Mouse (Mus musculus) forebrain, embryonic 13.5 days (tissue): Measurements from ENCODE around the gene Pank1. TPM values are rescaled to one million over a fixed set of nuclear protein-coding genes. Genes with fewer than 3 reads are reported as not detected.

Source experiments
- ATAC-seq: fragments of 200-750 bp; cut with Nextera tagmentation; 2 replicates; pipeline ENCODE4 v1.8.0; 2017
- H3K27ac ChIP-seq: fragments of 300-500 bp; sonication (generic); 2 replicates; pipeline ENCODE4 v1.5.1; 2015; ENCODE audit warnings: inconsistent platforms, mild to moderate bottlenecking, moderate library complexity
- H3K27me3 ChIP-seq: fragments of 300-500 bp; sonication (generic); 2 replicates; pipeline ENCODE4 v1.6.1; 2015; ENCODE audit warnings: mild to moderate bottlenecking, inconsistent platforms
- H3K36me3 ChIP-seq: fragments of 300-500 bp; sonication (generic); 2 replicates; pipeline ENCODE4 v1.6.1; 2015; ENCODE audit warnings: mild to moderate bottlenecking, inconsistent platforms; ENCODE audit not compliant: poor library complexity, severe bottlenecking
- H3K4me1 ChIP-seq: fragments of 300-500 bp; sonication (generic); 2 replicates; pipeline ENCODE4 v1.6.1; 2015; ENCODE audit warnings: inconsistent platforms
- H3K4me2 ChIP-seq: fragments of 300-500 bp; sonication (generic); 2 replicates; pipeline ENCODE4 v1.6.1; 2015; ENCODE audit warnings: inconsistent platforms, mild to moderate bottlenecking, moderate library complexity
- H3K4me3 ChIP-seq: fragments of 300-500 bp; sonication (generic); 2 replicates; pipeline ENCODE4 v1.5.1; 2015; ENCODE audit warnings: mild to moderate bottlenecking, inconsistent platforms
- H3K9ac ChIP-seq: fragments of 300-500 bp; sonication (generic); 2 replicates; pipeline ENCODE4 v1.6.1; 2015; ENCODE audit warnings: mild to moderate bottlenecking, inconsistent platforms
- H3K9me3 ChIP-seq: fragments of 300-500 bp; sonication (generic); replicated peaks from 2 replicates; pipeline ENCODE4 v1.6.1; 2016; ENCODE audit warnings: inconsistent platforms
- WGBS: fragments of 180-500 bp; shearing (Covaris S2); methylation state at CpG from one replicate; pipeline ENCODE4 v1.1.7; 2015; 5-methylcytosine and 5-hydroxymethylcytosine counted together
- polyA plus RNA-seq: library from polyadenylated mRNA; unstranded; fragments of >200 nt; fragmentation: Nextera tagmentation; extraction: Ambion mirVana; gene quantifications from 2 replicates; pipeline ENCODE4 v1.2.1, GENCODE M21; 2015

The Pank1 gene
- polyA plus RNA-seq, 1 experiment from 2014 or later: 5.8 TPM

DNA sequence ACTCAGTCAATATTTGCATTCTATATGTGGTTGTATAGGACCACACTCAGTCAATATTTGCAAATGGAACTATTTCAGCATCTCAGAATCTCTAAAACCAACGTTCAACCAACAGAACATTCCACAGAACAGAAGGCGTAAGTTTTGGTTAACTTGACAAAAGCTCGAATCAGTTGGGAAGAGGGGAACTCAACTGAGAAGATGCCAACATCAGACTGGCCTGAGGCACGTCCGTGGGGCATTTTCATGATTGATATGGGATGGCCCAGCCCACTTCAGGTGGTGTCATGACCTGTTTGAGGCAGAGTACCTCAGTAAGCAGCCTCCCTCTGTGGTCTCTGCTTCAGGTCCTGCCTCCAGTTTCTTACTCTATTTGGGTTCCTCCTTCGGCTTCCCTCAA, 65.3 kb downstream of the Pank1 start:
- Histone ChIP-seq H3K27me3 (no peaks in the 10 kb centered on the region), H3K9ac (no peak overlapping the region), H3K36me3 (no peaks in the 10 kb centered on the region), H3K4me1 (no peaks in the 10 kb centered on the region), H3K4me3 (no peak overlapping the region), H3K4me2 (no peak overlapping the region), H3K9me3 (no peaks in the 10 kb centered on the region), H3K27ac (no peak overlapping the region)
- WGBS: 91% methylated on average over 6 of the region's 6 CpGs
- no peak for ATAC-seq

DNA sequence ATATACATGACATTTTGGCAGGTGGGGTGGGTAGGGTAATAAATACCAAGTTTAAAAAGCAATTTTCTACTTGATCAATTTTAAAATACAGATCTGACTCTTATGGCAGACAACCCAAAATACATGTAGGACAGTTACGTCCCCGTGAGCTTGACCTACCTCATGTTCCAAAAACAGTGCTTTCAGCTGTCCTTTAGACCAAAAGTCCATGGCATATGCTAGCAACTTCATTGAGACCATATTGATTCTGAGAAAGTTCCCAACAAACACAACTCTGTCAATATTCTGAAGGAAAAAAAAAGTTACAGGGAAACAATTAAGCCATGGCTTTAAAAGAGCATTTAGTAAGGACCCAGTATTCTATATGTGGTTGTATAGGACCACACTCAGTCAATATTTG, 65.7 kb downstream of the Pank1 start:
- Histone ChIP-seq H3K4me3 (no peak overlapping the region), H3K4me2 (no peak overlapping the region), H3K4me1 (no peaks in the 10 kb centered on the region), H3K27ac (no peak overlapping the region), H3K27me3 (no peaks in the 10 kb centered on the region), H3K9me3 (no peaks in the 10 kb centered on the region), H3K9ac (no peak overlapping the region), H3K36me3 (no peaks in the 10 kb centered on the region)
- WGBS: 90% methylated on average over 2 of the region's 2 CpGs
- ATAC-seq: no peak

DNA sequence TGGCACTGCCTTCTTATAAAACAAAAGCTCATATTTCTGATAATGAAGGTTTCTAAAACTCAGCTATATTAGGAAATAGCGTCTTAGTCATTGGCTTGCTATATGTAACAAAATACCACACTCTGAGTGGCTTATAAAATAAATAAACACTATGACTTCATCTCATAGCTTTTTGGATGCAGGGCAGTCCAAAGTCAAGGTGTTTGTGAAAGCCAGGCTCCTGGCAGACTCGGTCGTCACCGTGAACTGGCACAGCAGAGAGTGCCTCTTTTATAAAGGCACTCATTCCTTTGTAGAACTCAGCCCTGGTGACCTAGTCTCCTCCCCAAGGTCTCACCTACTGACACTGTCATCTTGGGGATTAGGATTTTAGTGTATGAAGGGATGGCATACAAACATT, 66.5 kb downstream of the Pank1 start:
- H3K27me3 ChIP-seq: no peaks in the 10 kb centered on the region
- no peak overlapping the region for H3K9ac ChIP-seq
- no peak for ATAC-seq
- 88% methylated on average over 4 of the region's 4 CpGs for WGBS
- no peaks in the 10 kb centered on the region for H3K9me3 ChIP-seq
- no peak overlapping the region for H3K4me3 ChIP-seq
- H3K27ac ChIP-seq: no peak overlapping the region
- no peaks in the 10 kb centered on the region for H3K36me3 ChIP-seq
- no peaks in the 10 kb centered on the region for H3K4me1 ChIP-seq
- H3K4me2 ChIP-seq: no peak overlapping the region

DNA sequence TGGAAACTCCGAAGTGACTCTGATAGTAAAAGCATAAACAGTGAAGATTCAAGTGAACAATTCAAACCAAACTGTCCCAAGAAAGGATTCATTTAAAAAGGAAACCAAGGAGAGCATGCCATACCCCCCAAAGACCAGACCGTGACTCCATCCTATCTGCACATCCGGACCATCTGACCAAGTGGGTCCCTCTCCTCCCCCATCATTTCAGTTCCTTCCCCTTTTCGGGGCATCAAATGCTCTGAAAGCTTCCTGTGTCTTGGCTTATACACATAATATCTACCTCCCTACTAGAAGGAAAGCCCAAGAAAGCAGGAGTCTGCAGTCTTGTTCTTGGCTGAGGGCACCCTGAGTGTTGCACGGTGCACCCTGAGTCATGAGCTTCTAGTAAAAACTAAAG, 72.1 kb downstream of the Pank1 start:
- WGBS: 92% methylated on average over 5 of the region's 5 CpGs
- Histone ChIP-seq H3K27me3 (no peaks in the 10 kb centered on the region), H3K4me1 (no peaks in the 10 kb centered on the region), H3K27ac (no peak overlapping the region), H3K4me3 (no peak overlapping the region), H3K4me2 (no peak overlapping the region), H3K9ac (no peak overlapping the region), H3K36me3 (no peaks in the 10 kb centered on the region), H3K9me3 (no peaks in the 10 kb centered on the region)
- ATAC-seq: no peak

DNA sequence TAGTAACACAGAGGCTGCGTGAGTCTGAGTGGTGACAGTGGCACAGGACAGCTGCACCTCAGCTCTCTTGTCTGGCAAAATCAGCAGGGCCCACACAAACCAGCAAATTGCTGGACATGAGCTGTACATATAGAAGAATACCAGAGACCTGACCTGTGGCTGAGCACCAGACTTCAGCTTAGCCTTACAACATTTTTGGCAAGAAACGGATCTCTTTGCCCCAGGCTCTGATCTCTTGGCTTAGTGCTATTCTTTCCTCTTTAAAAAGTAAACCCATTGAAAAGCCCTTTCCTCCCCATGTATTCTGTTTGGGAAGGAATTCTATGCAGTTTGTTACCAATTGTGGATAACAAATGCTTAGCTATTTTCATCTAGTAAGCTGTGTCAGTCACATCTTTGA, 74.2 kb downstream of the Pank1 start:
- no peaks in the 10 kb centered on the region for H3K27me3 ChIP-seq
- no peak overlapping the region for H3K4me3 ChIP-seq
- H3K9ac ChIP-seq: no peak overlapping the region
- 0 out of 2 replicates have a peak, but pooled peaks cover 3% of the 10 kb centered on the region for H3K4me1 ChIP-seq
- no peaks in the 10 kb centered on the region for H3K9me3 ChIP-seq
- WGBS: 66% methylated on average over 2 of the region's 2 CpGs
- ATAC-seq: no peak
- no peaks in the 10 kb centered on the region for H3K36me3 ChIP-seq
- no peak overlapping the region for H3K27ac ChIP-seq
- no peak overlapping the region for H3K4me2 ChIP-seq

DNA sequence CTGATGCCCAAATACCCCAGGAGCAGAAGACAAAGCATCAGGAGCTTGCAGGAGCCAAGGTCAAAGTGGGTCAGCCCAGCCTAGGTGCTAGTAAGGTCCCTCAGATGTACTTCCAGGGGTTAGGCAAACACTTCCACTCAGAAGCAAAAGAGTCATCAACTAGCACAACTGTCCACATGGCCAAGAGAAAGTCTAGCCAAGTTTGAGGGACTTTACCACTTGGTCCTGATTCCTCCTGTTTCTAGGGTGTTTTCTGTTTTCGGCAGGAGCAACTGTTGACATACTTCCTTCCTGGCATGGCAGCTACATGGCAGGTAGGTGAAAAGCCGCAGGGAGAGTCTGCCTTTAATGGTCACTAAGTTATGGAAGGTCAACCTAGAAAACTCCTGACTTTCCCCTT, 74.7 kb downstream of the Pank1 start:
- no peak for ATAC-seq
- no peak overlapping the region for H3K9ac ChIP-seq
- no peaks in the 10 kb centered on the region for H3K36me3 ChIP-seq
- WGBS: 90% methylated on average over 2 of the region's 2 CpGs
- no peaks in the 10 kb centered on the region for H3K9me3 ChIP-seq
- H3K4me2 ChIP-seq: no peak overlapping the region
- no peak overlapping the region for H3K4me3 ChIP-seq
- 0 out of 2 replicates have a peak, but pooled peaks cover 6% of the 10 kb centered on the region for H3K4me1 ChIP-seq
- H3K27ac ChIP-seq: no peak overlapping the region
- no peaks in the 10 kb centered on the region for H3K27me3 ChIP-seq

DNA sequence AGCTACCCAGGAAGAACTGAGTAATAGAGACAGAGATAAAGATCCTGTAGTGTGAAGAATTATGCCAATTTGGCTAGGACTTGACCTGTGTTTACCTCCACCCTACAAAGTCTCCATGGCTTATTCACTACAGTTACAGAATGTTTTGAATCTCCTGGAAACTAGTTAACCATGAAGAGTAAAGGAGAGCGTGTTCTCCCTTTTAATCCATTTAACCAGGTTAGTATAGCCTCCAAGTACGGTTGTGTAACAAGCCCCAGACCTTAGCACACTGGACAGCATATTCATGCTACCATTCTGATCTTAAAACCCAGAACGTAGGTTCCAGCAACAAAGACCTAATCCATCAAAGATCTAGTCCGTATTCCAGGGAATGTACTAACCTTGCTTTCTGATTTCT, 75.9 kb downstream of the Pank1 start:
- Histone ChIP-seq H3K9ac (no peak overlapping the region), H3K27me3 (no peaks in the 10 kb centered on the region), H3K36me3 (no peaks in the 10 kb centered on the region), H3K4me2 (no peak overlapping the region), H3K4me3 (no peak overlapping the region), H3K27ac (no peak overlapping the region), H3K4me1 (0 out of 2 replicates have a peak, but pooled peaks cover 7% of the 10 kb centered on the region), H3K9me3 (no peaks in the 10 kb centered on the region)
- ATAC-seq: no peak
- WGBS: 93% methylated on average over 4 of the region's 4 CpGs

DNA sequence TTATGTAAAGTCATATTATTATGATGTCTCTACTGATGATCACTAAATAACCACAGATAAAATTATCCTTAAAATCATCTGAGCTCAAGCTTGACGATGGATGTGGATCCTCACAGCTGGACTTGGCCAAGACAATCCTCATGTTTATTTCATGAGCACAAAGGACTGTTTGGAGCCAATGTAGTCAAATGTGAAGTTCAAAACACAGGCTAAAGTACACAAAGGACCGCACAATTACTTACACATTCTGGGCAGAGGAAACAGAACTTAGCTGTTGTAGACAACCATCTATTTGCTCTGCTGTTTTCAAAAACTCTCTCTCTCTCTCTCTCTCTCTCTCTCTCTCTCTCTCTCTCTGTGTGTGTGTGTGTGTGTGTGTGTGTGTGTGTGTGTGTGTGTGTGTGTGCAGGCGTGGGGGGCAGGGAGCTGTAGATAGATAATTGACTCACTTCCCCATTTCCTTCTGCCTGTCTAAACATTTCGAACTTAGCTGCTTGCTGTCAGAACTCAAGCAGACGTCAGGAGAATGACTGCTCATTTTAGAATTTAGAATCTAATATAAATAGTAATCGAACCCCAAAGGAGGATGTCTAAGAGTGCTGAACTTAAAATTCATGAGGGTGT, 79.5 kb downstream of the Pank1 start:
- Histone ChIP-seq H3K4me3 (no peak overlapping the region), H3K36me3 (no peaks in the 10 kb centered on the region), H3K4me2 (no peak overlapping the region), H3K4me1 (0 out of 2 replicates have a peak, but pooled peaks cover 7% of the 10 kb centered on the region), H3K9ac (no peak overlapping the region), H3K27me3 (no peaks in the 10 kb centered on the region), H3K27ac (no peak overlapping the region), H3K9me3 (no peaks in the 10 kb centered on the region)
- ATAC-seq: 0 out of 2 replicates have a peak, but pooled peaks have one; percentile 21
- 61% methylated on average over 6 of the region's 6 CpGs for WGBS

DNA sequence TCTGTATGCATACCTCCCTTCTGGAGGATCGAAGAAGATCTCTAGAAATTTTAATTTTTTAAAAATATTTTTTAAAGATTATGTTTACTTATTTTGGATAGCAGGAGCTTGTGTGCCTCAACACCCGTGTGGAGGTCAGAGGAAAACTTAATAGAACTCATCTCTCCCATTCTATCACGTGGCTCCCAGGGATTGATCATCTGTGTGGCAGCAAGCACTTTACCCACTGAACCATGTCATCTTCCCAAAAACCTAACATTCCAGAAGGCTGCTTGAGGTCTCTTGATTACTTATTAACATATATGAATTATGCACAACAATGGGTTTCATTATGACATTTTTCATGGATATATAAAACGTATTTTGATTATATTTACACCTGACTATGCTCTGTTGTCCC, 82.9 kb downstream of the Pank1 start:
- Histone ChIP-seq H3K9me3 (no peaks in the 10 kb centered on the region), H3K27me3 (no peaks in the 10 kb centered on the region), H3K4me3 (no peak overlapping the region), H3K4me2 (no peak overlapping the region), H3K36me3 (no peaks in the 10 kb centered on the region), H3K4me1 (0 out of 2 replicates have a peak, but pooled peaks cover 7% of the 10 kb centered on the region), H3K9ac (no peak overlapping the region), H3K27ac (no peak overlapping the region)
- no peak for ATAC-seq
- WGBS: 89% methylated on average over 4 of the region's 4 CpGs

DNA sequence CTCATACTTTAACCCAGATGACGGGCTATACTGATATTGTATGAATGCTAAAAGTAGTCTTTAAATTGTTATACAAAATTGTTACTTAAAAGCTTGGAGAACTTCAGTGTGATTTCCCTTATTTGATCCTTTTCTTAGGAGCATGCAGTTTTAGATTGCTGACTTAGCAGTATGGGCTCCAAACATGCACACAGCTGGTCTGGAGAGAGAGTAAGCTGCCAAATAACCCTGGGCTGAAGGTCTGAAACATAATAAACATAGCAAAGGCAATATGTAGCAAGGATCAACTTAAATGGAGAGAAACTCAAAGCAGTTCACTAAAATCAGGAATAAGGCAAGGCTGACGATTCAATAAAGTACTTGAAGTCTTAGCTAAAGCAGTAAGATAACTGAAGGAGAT, 96.8 kb downstream of the Pank1 start:
- no peak overlapping the region for H3K4me2 ChIP-seq
- H3K4me3 ChIP-seq: no peak overlapping the region
- H3K36me3 ChIP-seq: no peaks in the 10 kb centered on the region
- no peak overlapping the region for H3K27ac ChIP-seq
- no peaks in the 10 kb centered on the region for H3K4me1 ChIP-seq
- H3K9me3 ChIP-seq: no peaks in the 10 kb centered on the region
- H3K9ac ChIP-seq: no peak overlapping the region
- WGBS: 92% methylated on average over 2 of the region's 2 CpGs
- H3K27me3 ChIP-seq: no peaks in the 10 kb centered on the region
- no peak for ATAC-seq

DNA sequence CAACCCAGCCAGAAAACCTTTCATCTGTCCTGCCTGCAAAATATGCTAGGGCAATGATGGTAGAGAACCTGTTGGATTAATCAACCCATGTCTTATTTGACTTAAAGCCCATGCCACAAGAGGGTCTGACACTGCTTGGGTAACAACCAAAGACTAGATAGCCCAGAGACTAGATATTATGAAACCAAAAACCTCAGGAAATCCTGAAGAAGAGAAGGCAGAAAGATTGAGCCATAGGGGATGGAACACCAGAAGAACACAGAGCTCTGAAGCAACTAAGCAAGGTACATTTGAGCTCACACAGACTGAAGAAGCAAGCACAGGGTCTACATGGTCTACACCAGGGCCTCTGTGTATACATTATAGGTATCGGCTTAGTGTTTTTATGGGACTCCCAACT, 100.3 kb downstream of the Pank1 start:
- ATAC-seq: no peak
- Histone ChIP-seq H3K4me2 (no peak overlapping the region), H3K27me3 (no peaks in the 10 kb centered on the region), H3K27ac (no peak overlapping the region), H3K4me1 (no peaks in the 10 kb centered on the region), H3K9ac (no peak overlapping the region), H3K9me3 (no peaks in the 10 kb centered on the region), H3K36me3 (no peaks in the 10 kb centered on the region), H3K4me3 (no peak overlapping the region)
- WGBS: 93% methylated on average over 1 of the region's 1 CpGs

DNA sequence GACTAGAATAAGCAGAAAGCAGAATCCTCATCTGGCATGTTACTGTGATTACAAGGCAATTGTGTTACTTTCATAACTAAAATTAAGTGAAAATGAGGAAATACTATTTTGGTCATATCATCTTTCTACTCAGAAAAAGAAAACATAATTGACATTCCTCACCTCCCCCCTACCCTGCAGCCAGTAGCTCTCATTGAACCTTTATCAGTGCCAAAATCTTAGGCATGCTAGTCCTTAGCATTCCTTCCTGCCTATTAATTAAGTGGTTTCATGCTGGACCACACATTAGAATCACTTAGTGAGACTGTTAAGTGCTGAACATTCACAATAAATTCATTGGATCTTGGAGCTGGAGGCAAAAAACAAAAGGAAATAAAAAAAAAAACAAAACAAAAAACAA, 101.2 kb downstream of the Pank1 start:
- Histone ChIP-seq H3K9ac (no peak overlapping the region), H3K4me3 (no peak overlapping the region), H3K27ac (no peak overlapping the region), H3K4me2 (no peak overlapping the region), H3K27me3 (no peaks in the 10 kb centered on the region), H3K36me3 (no peaks in the 10 kb centered on the region), H3K4me1 (no peaks in the 10 kb centered on the region), H3K9me3 (no peaks in the 10 kb centered on the region)
- no peak for ATAC-seq

DNA sequence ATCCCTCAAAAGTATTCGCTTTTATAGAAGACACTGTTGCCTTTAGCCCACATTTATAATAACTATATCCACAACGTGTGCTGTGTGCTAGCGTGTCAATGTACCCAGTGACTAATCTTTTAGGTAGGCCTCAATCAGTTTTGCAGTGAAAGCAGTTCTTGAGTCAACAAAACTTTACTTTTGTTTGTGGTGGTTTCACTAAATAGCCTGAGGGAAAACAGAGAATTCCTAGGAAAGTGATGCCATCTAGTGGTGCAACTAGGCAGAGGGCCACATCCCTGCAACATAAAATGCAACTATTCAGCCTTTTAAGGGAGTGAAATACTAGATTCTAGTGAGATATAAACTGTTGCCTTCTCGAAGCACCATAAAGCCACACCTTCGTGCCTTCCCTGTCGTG, 106.5 kb downstream of the Pank1 start:
- no peaks in the 10 kb centered on the region for H3K36me3 ChIP-seq
- no peak overlapping the region for H3K4me2 ChIP-seq
- H3K4me1 ChIP-seq: no peaks in the 10 kb centered on the region
- no peaks in the 10 kb centered on the region for H3K9me3 ChIP-seq
- WGBS: 29% methylated on average over 6 of the region's 6 CpGs
- ATAC-seq: peak; percentile 51; the same call in 1 of the 2 replicates
- no peaks in the 10 kb centered on the region for H3K27me3 ChIP-seq
- H3K27ac ChIP-seq: no peak overlapping the region
- H3K4me3 ChIP-seq: no peak overlapping the region
- no peak overlapping the region for H3K9ac ChIP-seq
